Mouse (Mus musculus): ENCODE results near the gene Catsper3. TPM values are rescaled to one million over a fixed set of nuclear protein-coding genes. Genes with fewer than 3 reads are reported as not detected.

The Catsper3 gene
- not detected in 2 replicates for polyA plus RNA-seq (2012; ENCODE audit: insufficient read depth, low replicate concordance)

GRCm38 (mm10) chr13:55784268-55784667, at the start of gene Catsper3:
TSS of gene Catsper3 (plus strand) at chr13:55784568.
- Histone ChIP-seq H3K4me1 (no peaks in the 10 kb centered on the region), H3K4me3 (replicated peaks) (no peak within 1 kb of the TSS), H3K27me3 (replicated peaks) (no peaks in the 10 kb centered on the region), H3K9me3 (peaks cover 15% of the 10 kb centered on the region), H3K36me3 (replicated peaks; ENCODE audit: low read length) (no peaks in the 10 kb centered on the region)
- TF ChIP-seq GATA1 (IDR thresholded peaks at IDR 0.05; ENCODE audit: borderline replicate concordance, low read length) = no peak
- no peak for TF ChIP-seq FLI1 (IDR thresholded peaks at IDR 0.05; ENCODE audit: low read length)

GRCm38 (mm10) chr13:55737885-55738284, 46.5 kb upstream of the Catsper3 start:
- H3K27me3 ChIP-seq (replicated peaks) = no peaks in the 10 kb centered on the region
- TF ChIP-seq FLI1 (IDR thresholded peaks at IDR 0.05; ENCODE audit: low read length) (no peak), GATA1 (IDR thresholded peaks at IDR 0.05; ENCODE audit: borderline replicate concordance, low read length) (no peak)
- H3K36me3 ChIP-seq (replicated peaks; ENCODE audit: low read length) = peaks cover 52% of the 10 kb centered on the region

GRCm38 (mm10) chr13:55742306-55742705, 42.1 kb upstream of the Catsper3 start:
- peaks cover 30% of the 10 kb centered on the region for H3K4me1 ChIP-seq
- peaks cover 61% of the 10 kb centered on the region for H3K36me3 ChIP-seq (replicated peaks; ENCODE audit: low read length)
- H3K27me3 ChIP-seq (replicated peaks) = no peaks in the 10 kb centered on the region
- peaks cover 28% of the 10 kb centered on the region for H3K9me3 ChIP-seq
- H3K4me3 ChIP-seq (replicated peaks) = no peak overlapping the region
- no peak for TF ChIP-seq GATA1 (IDR thresholded peaks at IDR 0.05; ENCODE audit: borderline replicate concordance, low read length)
- no peak for TF ChIP-seq FLI1 (IDR thresholded peaks at IDR 0.05; ENCODE audit: low read length)

More at GRCm38 (mm10) chr13:55737885-55738284, 46.5 kb upstream of the Catsper3 start:
- H3K9me3 ChIP-seq = peaks cover 6% of the 10 kb centered on the region
- no peak overlapping the region for H3K4me3 ChIP-seq (replicated peaks)
- H3K4me1 ChIP-seq = peaks cover 22% of the 10 kb centered on the region

- H3K9me3 ChIP-seq = no peaks in the 10 kb centered on the region
- H3K4me1 ChIP-seq = peaks cover 11% of the 10 kb centered on the region
- no peaks in the 10 kb centered on the region for H3K27me3 ChIP-seq (replicated peaks)
- H3K36me3 ChIP-seq (replicated peaks; ENCODE audit: low read length) = peaks cover 2% of the 10 kb centered on the region
- H3K4me3 ChIP-seq (replicated peaks) = no peak overlapping the region
- TF ChIP-seq FLI1 (IDR thresholded peaks at IDR 0.05; ENCODE audit: low read length) = no peak
- TF ChIP-seq GATA1 (IDR thresholded peaks at IDR 0.05; ENCODE audit: borderline replicate concordance, low read length) = no peak
These were observed 30.0 kb upstream of the Catsper3 start for GRCm38 (mm10) chr13:55754380-55754779.

GRCm38 (mm10) chr13:55756789-55757188, 27.6 kb upstream of the Catsper3 start:
- H3K27me3 ChIP-seq (replicated peaks) = no peaks in the 10 kb centered on the region
- H3K36me3 ChIP-seq (replicated peaks; ENCODE audit: low read length) = peaks cover 2% of the 10 kb centered on the region
- TF ChIP-seq FLI1 (IDR thresholded peaks at IDR 0.05; ENCODE audit: low read length) (no peak), GATA1 (IDR thresholded peaks at IDR 0.05; ENCODE audit: borderline replicate concordance, low read length) (no peak)
- no peaks in the 10 kb centered on the region for H3K9me3 ChIP-seq
- H3K4me3 ChIP-seq (replicated peaks) = no peak overlapping the region
- peaks cover 11% of the 10 kb centered on the region for H3K4me1 ChIP-seq

GRCm38 (mm10) chr13:55757645-55758044, 26.7 kb upstream of the Catsper3 start:
- no peak for TF ChIP-seq GATA1 (IDR thresholded peaks at IDR 0.05; ENCODE audit: borderline replicate concordance, low read length)
- no peak for TF ChIP-seq FLI1 (IDR thresholded peaks at IDR 0.05; ENCODE audit: low read length)
- Histone ChIP-seq H3K4me3 (replicated peaks) (no peak overlapping the region), H3K9me3 (no peaks in the 10 kb centered on the region; the same call in 1 of the 2 replicates), H3K4me1 (peaks cover 11% of the 10 kb centered on the region), H3K27me3 (replicated peaks) (no peaks in the 10 kb centered on the region), H3K36me3 (replicated peaks; ENCODE audit: low read length) (peaks cover under 1% of the 10 kb centered on the region)

GRCm38 (mm10) chr13:55760576-55760975, 23.8 kb upstream of the Catsper3 start:
- H3K36me3 ChIP-seq (replicated peaks; ENCODE audit: low read length) = no peaks in the 10 kb centered on the region
- peaks cover 11% of the 10 kb centered on the region for H3K4me1 ChIP-seq
- peaks cover 3% of the 10 kb centered on the region for H3K27me3 ChIP-seq (replicated peaks)
- no peak overlapping the region for H3K4me3 ChIP-seq (replicated peaks)
- peaks cover 20% of the 10 kb centered on the region; the same call in 1 of the 2 replicates for H3K9me3 ChIP-seq
- no peak for TF ChIP-seq GATA1 (IDR thresholded peaks at IDR 0.05; ENCODE audit: borderline replicate concordance, low read length)
- TF ChIP-seq FLI1 (IDR thresholded peaks at IDR 0.05; ENCODE audit: low read length) = no peak

- TF ChIP-seq FLI1 (IDR thresholded peaks at IDR 0.05; ENCODE audit: low read length) (no peak), GATA1 (IDR thresholded peaks at IDR 0.05; ENCODE audit: borderline replicate concordance, low read length) (no peak)
- H3K36me3 ChIP-seq (replicated peaks; ENCODE audit: low read length) = no peaks in the 10 kb centered on the region
- H3K4me1 ChIP-seq = peaks cover 11% of the 10 kb centered on the region
- no peak overlapping the region for H3K4me3 ChIP-seq (replicated peaks)
- peaks cover 3% of the 10 kb centered on the region for H3K27me3 ChIP-seq (replicated peaks)
- H3K9me3 ChIP-seq = peaks cover 24% of the 10 kb centered on the region; the same call in 1 of the 2 replicates
These were observed 22.9 kb upstream of the Catsper3 start for GRCm38 (mm10) chr13:55761486-55761885.

- Histone ChIP-seq H3K9me3 (peaks cover 13% of the 10 kb centered on the region), H3K4me3 (replicated peaks) (no peak overlapping the region), H3K27me3 (replicated peaks) (no peaks in the 10 kb centered on the region), H3K4me1 (no peaks in the 10 kb centered on the region), H3K36me3 (replicated peaks; ENCODE audit: low read length) (peaks cover 11% of the 10 kb centered on the region)
- TF ChIP-seq GATA1 (IDR thresholded peaks at IDR 0.05; ENCODE audit: borderline replicate concordance, low read length) = no peak
- no peak for TF ChIP-seq FLI1 (IDR thresholded peaks at IDR 0.05; ENCODE audit: low read length)
These were observed 10.0 kb upstream of the Catsper3 start for GRCm38 (mm10) chr13:55774352-55774751.

GRCm38 (mm10) chr13:55775056-55775455, 9.3 kb upstream of the Catsper3 start:
- Histone ChIP-seq H3K36me3 (replicated peaks; ENCODE audit: low read length) (peaks cover 11% of the 10 kb centered on the region), H3K9me3 (peaks cover 13% of the 10 kb centered on the region; the same call in 1 of the 2 replicates), H3K27me3 (replicated peaks) (no peaks in the 10 kb centered on the region), H3K4me1 (no peaks in the 10 kb centered on the region), H3K4me3 (replicated peaks) (no peak overlapping the region)
- TF ChIP-seq FLI1 (IDR thresholded peaks at IDR 0.05; ENCODE audit: low read length) (no peak), GATA1 (IDR thresholded peaks at IDR 0.05; ENCODE audit: borderline replicate concordance, low read length) (no peak)
